Mouse (Mus musculus) G1E (cell line): ENCODE results near the gene Zfp467. TPM values are rescaled to one million over a fixed set of nuclear protein-coding genes. Genes with fewer than 3 reads are reported as not detected.

ENCODE experiments used
- ATAC-seq: 2 replicates; pipeline ENCODE4 v1.8.0; 2016; ENCODE audit warnings: mild to moderate bottlenecking; ENCODE audit not compliant: insufficient number of reproducible peaks, poor library complexity, low FRiP score, severe bottlenecking; ENCODE audit errors: extremely low read depth
- DNase-seq: peaks from one replicate; pipeline ENCODE4 v3.0.0; 2012; ENCODE audit warnings: low spot score
- H3K27me3 ChIP-seq: 2 replicates; pipeline ENCODE4 v1.6.1; 2012; ENCODE audit warnings: mild to moderate bottlenecking, low read length, inconsistent platforms; ENCODE audit not compliant: insufficient read depth
- H3K36me3 ChIP-seq: replicated peaks from 2 replicates; pipeline ENCODE3; 2012; ENCODE audit warnings: mild to moderate bottlenecking, inconsistent platforms
- H3K4me1 ChIP-seq: 2 replicates; pipeline ENCODE4 v1.6.1; 2012; ENCODE audit warnings: low read depth, low read length, inconsistent platforms, mixed read lengths; ENCODE audit not compliant: insufficient read depth
- H3K4me3 ChIP-seq: 2 replicates; pipeline ENCODE4 v1.5.1; 2012; ENCODE audit warnings: low read depth, mild to moderate bottlenecking, inconsistent platforms, low read length, moderate library complexity, mixed read lengths
- H3K9me3 ChIP-seq: replicated peaks from 2 replicates; pipeline ENCODE4 v1.6.1; 2012; ENCODE audit warnings: inconsistent platforms
- CTCF ChIP-seq: IDR thresholded peaks from 2 replicates; pipeline ENCODE4 v1.5.1; 2012; ENCODE audit warnings: low read depth, low read length, inconsistent platforms, mixed read lengths
- GATA1 ChIP-seq: IDR thresholded peaks from 2 replicates; pipeline ENCODE4 v1.6.1; 2012; ENCODE audit warnings: borderline replicate concordance, low read length, inconsistent platforms, mixed read lengths
- GATA2 ChIP-seq: IDR thresholded peaks from 2 replicates; pipeline ENCODE4 v1.6.1; 2012; ENCODE audit warnings: low read depth, low read length, inconsistent platforms, borderline replicate concordance
- POLR2AphosphoS5 ChIP-seq: IDR thresholded peaks from 2 replicates; pipeline ENCODE4 v1.6.1; 2012; ENCODE audit warnings: low read depth, low read length, inconsistent platforms; ENCODE audit not compliant: insufficient replicate concordance
- TAL1 ChIP-seq: conservative IDR thresholded peaks from 2 replicates; pipeline ENCODE4 v1.6.1; 2012; ENCODE audit warnings: low read depth, low read length, inconsistent platforms, mixed read lengths
- polyA plus RNA-seq: library from polyadenylated mRNA; stranded (reverse); fragments of >175 nt; gene quantifications from 2 replicates; pipeline ENCODE4 v1.2.3, GENCODE M21; 2012
- total RNA-seq, 2 experiments: library from RNA; stranded (forward) in 1 of 2; stranded (reverse) in 1 of 2; fragments of 200-1000 nt in 1 of 2; fragments of >200 nt in 1 of 2; fragmentation: Nextera tagmentation in 1 of 2; gene quantifications; 2 replicates each; pipeline ENCODE4 v1.2.3; 2014 to 2017

Zfp467 gene
- total and polyA plus RNA-seq, 3 experiments = 0.02 to 0.05 TPM; not detected in 1

DNA sequence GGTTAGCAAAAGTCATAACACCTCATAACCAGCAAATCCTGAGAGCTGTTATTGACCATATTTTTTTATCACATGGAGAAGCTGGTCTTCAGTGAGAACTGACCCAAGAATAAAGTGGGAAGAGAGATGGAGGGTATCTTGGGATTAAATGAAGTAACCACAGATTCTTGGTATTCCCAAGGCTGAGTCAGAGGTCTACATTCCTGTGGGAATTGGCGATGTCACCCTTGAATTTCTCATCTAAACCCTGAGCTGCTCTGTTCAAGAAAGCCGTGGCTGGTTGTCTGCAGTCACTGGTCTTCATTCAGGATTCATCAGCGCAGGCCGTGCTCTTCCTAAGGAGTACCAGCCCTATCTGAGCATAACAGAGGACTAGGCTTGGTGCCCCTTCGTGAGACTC, 18.7 kb downstream of the Zfp467 start:
- H3K36me3 ChIP-seq = no peaks in the 10 kb centered on the region
- H3K9me3 ChIP-seq = no peaks in the 10 kb centered on the region
- 0 out of 2 replicates have a peak, but pooled peaks cover 4% of the 10 kb centered on the region for H3K27me3 ChIP-seq
- DNase-seq (no peak), ATAC-seq (no peak)
- no peaks in the 10 kb centered on the region for H3K4me1 ChIP-seq
- TF ChIP-seq GATA1 = no peak
- TF ChIP-seq GATA2 = no peak
- TF ChIP-seq CTCF = no peak
- TF ChIP-seq POLR2AphosphoS5 = no peak
- TF ChIP-seq TAL1 = no peak
- H3K4me3 ChIP-seq = no peak overlapping the region

- no peak for DNase-seq
- Histone ChIP-seq H3K36me3 (no peaks in the 10 kb centered on the region), H3K9me3 (no peaks in the 10 kb centered on the region), H3K4me3 (no peak overlapping the region), H3K27me3 (peaks cover 4% of the 10 kb centered on the region; the same call in 1 of the 2 replicates), H3K4me1 (no peaks in the 10 kb centered on the region)
- no peak for TF ChIP-seq CTCF
- TF ChIP-seq GATA2 = no peak
- no peak for TF ChIP-seq GATA1
- no peak for TF ChIP-seq TAL1
- no peak for TF ChIP-seq POLR2AphosphoS5
- ATAC-seq = no peak
These were observed 21.6 kb downstream of the Zfp467 start for GRCm38 (mm10) chr6:48424074-48424473.

DNA sequence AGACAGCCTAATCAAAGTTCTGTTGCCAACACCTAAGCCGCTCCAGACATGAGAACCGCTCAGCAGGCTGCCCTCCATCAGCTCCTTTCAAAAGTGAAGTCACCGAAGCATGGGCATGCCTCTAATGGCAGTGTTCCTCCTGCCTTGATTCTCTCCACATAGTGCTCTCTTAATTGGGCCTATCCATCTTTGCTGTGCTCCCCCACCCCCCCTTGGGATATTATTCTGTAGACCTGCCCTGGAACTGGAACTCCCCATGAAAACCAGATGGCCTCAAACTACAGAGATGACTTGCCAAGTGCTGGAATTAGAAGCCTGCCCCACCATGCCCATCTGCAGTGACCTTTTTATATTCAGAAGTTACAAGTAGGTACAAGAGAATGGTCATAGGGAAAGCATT, 22.3 kb downstream of the Zfp467 start:
- ATAC-seq = no peak
- peaks cover 4% of the 10 kb centered on the region; the same call in 1 of the 2 replicates for H3K27me3 ChIP-seq
- H3K9me3 ChIP-seq = no peaks in the 10 kb centered on the region
- no peak for TF ChIP-seq GATA1
- TF ChIP-seq CTCF = no peak
- no peak for TF ChIP-seq POLR2AphosphoS5
- TF ChIP-seq TAL1 = no peak
- no peak for TF ChIP-seq GATA2
- H3K4me3 ChIP-seq = no peak overlapping the region
- no peaks in the 10 kb centered on the region for H3K36me3 ChIP-seq
- DNase-seq = no peak
- no peaks in the 10 kb centered on the region for H3K4me1 ChIP-seq

GRCm38 (mm10) chr6:48420647-48421046, 25.0 kb downstream of the Zfp467 start:
- no peaks in the 10 kb centered on the region for H3K9me3 ChIP-seq
- no peak overlapping the region for H3K4me3 ChIP-seq
- no peaks in the 10 kb centered on the region for H3K4me1 ChIP-seq
- no peaks in the 10 kb centered on the region; the same call in 1 of the 2 replicates for H3K27me3 ChIP-seq
- no peaks in the 10 kb centered on the region for H3K36me3 ChIP-seq
- ATAC-seq = no peak
- no peak for TF ChIP-seq CTCF
- TF ChIP-seq GATA2 = no peak
- no peak for TF ChIP-seq TAL1
- TF ChIP-seq POLR2AphosphoS5 = no peak
- no peak for TF ChIP-seq GATA1
- DNase-seq = no peak

DNA sequence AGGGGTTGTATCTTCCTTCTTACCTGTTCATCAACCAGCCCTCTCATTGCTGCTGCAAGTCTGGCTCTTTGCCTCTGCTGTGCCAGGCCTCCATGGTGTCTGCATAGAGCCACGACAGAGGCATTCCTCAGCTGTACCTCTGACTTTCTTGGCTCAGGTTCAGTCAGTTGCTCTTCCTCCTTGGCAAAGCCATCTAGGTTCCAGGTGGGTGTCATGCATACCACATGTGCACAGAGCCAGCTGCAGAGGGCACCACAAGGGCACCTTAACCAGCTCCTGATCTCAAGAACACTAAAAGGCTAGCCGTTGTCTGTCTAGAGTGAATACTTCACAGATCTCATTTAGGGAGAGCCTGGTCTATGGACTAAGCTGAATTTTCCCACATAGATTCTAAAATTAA, 29.1 kb downstream of the Zfp467 start:
- DNase-seq (no peak), ATAC-seq (no peak)
- Histone ChIP-seq H3K4me3 (no peak overlapping the region), H3K9me3 (no peaks in the 10 kb centered on the region), H3K4me1 (no peaks in the 10 kb centered on the region), H3K27me3 (no peaks in the 10 kb centered on the region; the same call in 1 of the 2 replicates), H3K36me3 (no peaks in the 10 kb centered on the region)
- TF ChIP-seq GATA2 = no peak
- no peak for TF ChIP-seq POLR2AphosphoS5
- no peak for TF ChIP-seq CTCF

DNA sequence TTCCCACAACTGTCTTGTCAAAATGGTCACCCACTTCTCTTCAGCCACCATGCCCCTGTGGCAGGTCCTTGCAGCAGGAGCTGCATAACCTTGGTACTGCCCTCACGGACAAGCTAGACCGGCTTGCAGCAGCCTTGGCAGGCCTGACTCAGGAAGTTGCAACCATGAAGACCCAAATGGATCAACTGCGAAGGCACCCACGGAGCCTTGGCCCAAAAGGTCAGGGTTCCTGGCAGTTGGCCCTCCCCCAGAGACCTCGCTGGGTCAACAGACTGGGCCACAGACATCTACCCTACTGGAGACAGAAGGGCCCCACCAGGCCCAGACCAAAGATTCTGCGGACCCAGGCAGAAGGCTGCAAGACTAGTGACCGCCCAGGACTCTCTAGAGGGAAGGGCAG, 30.0 kb downstream of the Zfp467 start:
- Histone ChIP-seq H3K27me3 (no peaks in the 10 kb centered on the region; the same call in 1 of the 2 replicates), H3K36me3 (no peaks in the 10 kb centered on the region), H3K9me3 (no peaks in the 10 kb centered on the region), H3K4me1 (no peaks in the 10 kb centered on the region), H3K4me3 (no peak overlapping the region)
- ATAC-seq (no peak), DNase-seq (no peak)
- TF ChIP-seq GATA2 (no peak), POLR2AphosphoS5 (no peak), GATA1 (no peak), CTCF (no peak), TAL1 (no peak)
